Mouse (Mus musculus) heart, embryonic 11.5 days (tissue): ENCODE measurements around the gene Adamts16. TPM values are rescaled to one million over a fixed set of nuclear protein-coding genes. Genes with fewer than 3 reads are reported as not detected.
"Not testable (repeated sequence)": the region's sequence is repeated elsewhere in the genome, so short reads cannot be mapped to it uniquely, and the experiment has no call there.

Experiments used
- ATAC-seq: fragments of 200-750 bp; cut with Nextera tagmentation; replicated peaks from 2 replicates; pipeline ENCODE4 v1.8.0; 2017; ENCODE audit warnings: moderate library complexity; ENCODE audit not compliant: insufficient number of reproducible peaks, low FRiP score, low TSS enrichment
- H3K27ac ChIP-seq: fragments of 300-500 bp; sonication (generic); 2 replicates; pipeline ENCODE4 v1.5.1; 2014; ENCODE audit warnings: mild to moderate bottlenecking, low read depth, low read length
- H3K27me3 ChIP-seq: fragments of 300-500 bp; sonication (generic); 2 replicates; pipeline ENCODE4 v1.6.1; 2014; ENCODE audit warnings: mild to moderate bottlenecking, low read length, mixed read lengths; ENCODE audit not compliant: control insufficient read depth, insufficient read depth
- H3K36me3 ChIP-seq: fragments of 300-500 bp; sonication (generic); 2 replicates; pipeline ENCODE4 v1.6.1; 2014; ENCODE audit warnings: mild to moderate bottlenecking, low read length, moderate library complexity, mixed read lengths; ENCODE audit not compliant: control insufficient read depth, insufficient read depth
- H3K4me1 ChIP-seq: fragments of 300-500 bp; sonication (generic); 2 replicates; pipeline ENCODE4 v1.6.1; 2014; ENCODE audit warnings: low read length; ENCODE audit not compliant: control insufficient read depth, insufficient read depth
- H3K4me2 ChIP-seq: fragments of 300-500 bp; sonication (generic); 2 replicates; pipeline ENCODE4 v1.6.1; 2014; ENCODE audit warnings: mild to moderate bottlenecking, moderate library complexity
- H3K4me3 ChIP-seq: fragments of 300-500 bp; sonication (generic); 2 replicates; pipeline ENCODE4 v1.5.1; 2014; ENCODE audit warnings: low read depth, low read length
- H3K9ac ChIP-seq: fragments of 300-500 bp; sonication (generic); 2 replicates; pipeline ENCODE4 v1.6.1; 2014; ENCODE audit warnings: mild to moderate bottlenecking, low read depth, low read length, moderate library complexity
- H3K9me3 ChIP-seq: fragments of 300-500 bp; sonication (generic); replicated peaks from 2 replicates; pipeline ENCODE4 v1.6.1; 2016; ENCODE audit warnings: low read length; ENCODE audit not compliant: control insufficient read depth
- WGBS: fragments of 180-500 bp; shearing (Covaris S2); extraction: QIAGEN DNeasy Blood & Tissue Kit; methylation state at CpG from one replicate; pipeline ENCODE4 v1.1.7; 2014; ENCODE audit not compliant: insufficient replicate concordance; 5-methylcytosine and 5-hydroxymethylcytosine counted together
- polyA plus RNA-seq: library from polyadenylated mRNA; unstranded; fragments of >200 nt; fragmentation: Nextera tagmentation; extraction: Ambion mirVana; gene quantifications from 2 replicates; pipeline ENCODE4 v1.2.1, GENCODE M21; 2014

Adamts16 gene
- polyA plus RNA-seq: 0.10 and 0.13 TPM in 2 replicates

- 6% methylated on average over 18 of the region's 18 CpGs for WGBS
- Histone ChIP-seq H3K9me3 (no peaks in the 10 kb centered on the region), H3K36me3 (no peaks in the 10 kb centered on the region), H3K4me2 (peak within 1 kb of the TSS; percentile 70), H3K4me3 (peak within 1 kb of the TSS; percentile 37), H3K9ac (no peak within 1 kb of the TSS), H3K27me3 (peaks cover 27% of the 10 kb centered on the region), H3K4me1 (no peaks in the 10 kb centered on the region; the same call in 1 of the 2 replicates), H3K27ac (no peak within 1 kb of the TSS)
- 0 out of 2 replicates have a peak, but pooled peaks have one; percentile 35 for ATAC-seq
Observed at GRCm38 (mm10) chr13:70841421-70841904, at the start of gene Adamts16. Adamts16 (minus strand) TSS chr13:70841811.

- H3K4me3 ChIP-seq: no peak overlapping the region
- peaks cover 19% of the 10 kb centered on the region for H3K4me1 ChIP-seq
- H3K4me2 ChIP-seq: no peak overlapping the region
- H3K27ac ChIP-seq: no peak overlapping the region
- H3K9me3 ChIP-seq: no peaks in the 10 kb centered on the region
- WGBS: 76% methylated on average over 1 of the region's 1 CpGs
- no peaks in the 10 kb centered on the region for H3K27me3 ChIP-seq
- ATAC-seq: no peak
- H3K36me3 ChIP-seq: no peaks in the 10 kb centered on the region
- no peak overlapping the region for H3K9ac ChIP-seq
Observed at GRCm38 (mm10) chr13:70887136-70887535, 45.5 kb upstream of the Adamts16 start.

- no peak for ATAC-seq
- Histone ChIP-seq H3K9me3 (no peaks in the 10 kb centered on the region), H3K36me3 (no peaks in the 10 kb centered on the region), H3K27me3 (no peaks in the 10 kb centered on the region), H3K9ac (no peak overlapping the region), H3K4me1 (peaks cover 19% of the 10 kb centered on the region), H3K4me3 (no peak overlapping the region), H3K27ac (peak overlapping the region; percentile 84), H3K4me2 (no peak overlapping the region)
- WGBS: 84% methylated on average over 2 of the region's 2 CpGs
Observed at GRCm38 (mm10) chr13:70885006-70885405, 43.4 kb upstream of the Adamts16 start.

GRCm38 (mm10) chr13:70883891-70884890 is 42.6 kb upstream of the Adamts16 start:
- Histone ChIP-seq H3K4me3 (no peak overlapping the region), H3K4me1 (peaks cover 19% of the 10 kb centered on the region), H3K36me3 (no peaks in the 10 kb centered on the region), H3K9ac (no peak overlapping the region), H3K27ac (peak overlapping the region; percentile 84), H3K27me3 (no peaks in the 10 kb centered on the region), H3K4me2 (peak overlapping the region; percentile 23), H3K9me3 (no peaks in the 10 kb centered on the region)
- peak; percentile 83 for ATAC-seq
- WGBS: 39% methylated on average over 12 of the region's 12 CpGs

GRCm38 (mm10) chr13:70879971-70880370 is 38.4 kb upstream of the Adamts16 start:
- not testable (repeated sequence) for H3K27me3 ChIP-seq, H3K9ac ChIP-seq, H3K27ac ChIP-seq, H3K4me3 ChIP-seq, ATAC-seq, H3K4me2 ChIP-seq, H3K36me3 ChIP-seq, H3K9me3 ChIP-seq
- WGBS: 59% methylated on average over 2 of the region's 2 CpGs
- H3K4me1 ChIP-seq: peaks cover 16% of the 10 kb centered on the region

- no peak overlapping the region for H3K27ac ChIP-seq
- no peak overlapping the region for H3K4me3 ChIP-seq
- 92% methylated on average over 1 of the region's 1 CpGs for WGBS
- H3K36me3 ChIP-seq: no peaks in the 10 kb centered on the region
- no peaks in the 10 kb centered on the region for H3K27me3 ChIP-seq
- no peak for ATAC-seq
- H3K4me2 ChIP-seq: no peak overlapping the region
- no peak overlapping the region for H3K9ac ChIP-seq
- H3K9me3 ChIP-seq: no peaks in the 10 kb centered on the region
- no peaks in the 10 kb centered on the region for H3K4me1 ChIP-seq
Observed at GRCm38 (mm10) chr13:70877550-70877913, 35.9 kb upstream of the Adamts16 start.

- no peaks in the 10 kb centered on the region for H3K4me1 ChIP-seq
- no peaks in the 10 kb centered on the region for H3K9me3 ChIP-seq
- no peak overlapping the region for H3K4me2 ChIP-seq
- H3K36me3 ChIP-seq: no peaks in the 10 kb centered on the region
- no peak for ATAC-seq
- no peaks in the 10 kb centered on the region for H3K27me3 ChIP-seq
- no peak overlapping the region for H3K27ac ChIP-seq
- WGBS: 77% methylated on average over 10 of the region's 10 CpGs
- H3K9ac ChIP-seq: no peak overlapping the region
- H3K4me3 ChIP-seq: no peak overlapping the region
Observed at GRCm38 (mm10) chr13:70876648-70877549, 35.3 kb upstream of the Adamts16 start.

GRCm38 (mm10) chr13:70875411-70875949 is 33.9 kb upstream of the Adamts16 start:
- no peak overlapping the region for H3K4me2 ChIP-seq
- no peaks in the 10 kb centered on the region for H3K27me3 ChIP-seq
- no peaks in the 10 kb centered on the region for H3K4me1 ChIP-seq
- H3K27ac ChIP-seq: no peak overlapping the region
- no peaks in the 10 kb centered on the region for H3K36me3 ChIP-seq
- H3K4me3 ChIP-seq: no peak overlapping the region
- WGBS: 84% methylated on average over 4 of the region's 4 CpGs
- no peak overlapping the region for H3K9ac ChIP-seq
- H3K9me3 ChIP-seq: no peaks in the 10 kb centered on the region
- no peak for ATAC-seq
